Mouse (Mus musculus) gastrocnemius, postnatal 25 days (tissue): ENCODE data around the gene Sult1d1. TPM values are rescaled to one million over a fixed set of nuclear protein-coding genes. Genes with fewer than 3 reads are reported as not detected.

ENCODE experiments used
- microRNA-seq, 2 experiments: library from miRNA; unstranded; fragments of <30 nt; microRNA quantifications; one replicate each; pipeline ENCODE4 v1.2.0; 2021; ENCODE audit warnings: borderline replicate concordance in 2 of 2
- total RNA-seq, 2 experiments: library from RNA; stranded (reverse); gene quantifications; 1 replicate in 1 of 2; 2 replicates in 1 of 2; pipeline ENCODE4 v1.2.3; 2021

Gene Sult1d1
- total RNA-seq, 2 experiments from 2014 or later = not detected

Small RNAs within 50 kb of the gene (microRNA-seq; reads per million reads assigned to microRNA genes)
- 0 reads per million in 2 experiments for gene Mir3969

Other genes starting within 250 kb of the Sult1d1 start
- gene Ugt2a3, start 231.8 kb downstream of the Sult1d1 start, total RNA-seq = not detected
- gene Ugt2b38, start 144.8 kb downstream of the Sult1d1 start, total RNA-seq = not detected
- gene Ugt2a2, start 86.8 kb downstream of the Sult1d1 start, total RNA-seq = not detected
- not detected for gene Gm43638, start 82.2 kb downstream of the Sult1d1 start, total RNA-seq
- not detected for gene Ugt2a1, start 78.2 kb downstream of the Sult1d1 start, total RNA-seq
- gene Sult1b1, start 30.8 kb downstream of the Sult1d1 start, total RNA-seq = not detected
- gene Sult1e1, start 22.6 kb upstream of the Sult1d1 start, total RNA-seq = not detected
- gene Csn1s1, start 97.2 kb upstream of the Sult1d1 start, total RNA-seq = not detected
- gene Csn2, start 130.6 kb upstream of the Sult1d1 start, total RNA-seq = not detected
- not detected for gene Csn1s2a, start 205.5 kb upstream of the Sult1d1 start, total RNA-seq
- not detected for gene Csn1s2b, start 239.1 kb upstream of the Sult1d1 start, total RNA-seq